Mouse (Mus musculus) midbrain, embryonic 14.5 days (tissue): Measurements from ENCODE around the gene Atp2a3. TPM values are rescaled to one million over a fixed set of nuclear protein-coding genes. Genes with fewer than 3 reads are reported as not detected.

Source experiments
- ATAC-seq: fragments of 200-750 bp; cut with Nextera tagmentation; 2 replicates; pipeline ENCODE4 v1.8.0; 2017; ENCODE audit warnings: moderate number of reproducible peaks, moderate library complexity; ENCODE audit not compliant: low FRiP score, low TSS enrichment
- DNase-seq: peaks from one replicate; pipeline ENCODE4 v3.0.0-alpha.2; 2015
- H3K27ac ChIP-seq: fragments of 300-500 bp; sonication (generic); replicated peaks from 2 replicates; pipeline ENCODE4 v1.5.1; 2014; ENCODE audit warnings: mild to moderate bottlenecking, low read depth, low read length, moderate library complexity
- H3K27me3 ChIP-seq: fragments of 300-500 bp; sonication (generic); 2 replicates; pipeline ENCODE4 v1.6.1; 2014; ENCODE audit warnings: low read length, control low read depth, mixed read lengths; ENCODE audit not compliant: control insufficient read depth, insufficient read depth
- H3K36me3 ChIP-seq: fragments of 300-500 bp; sonication (generic); 2 replicates; pipeline ENCODE4 v1.6.1; 2014; ENCODE audit warnings: low read length, control low read depth; ENCODE audit not compliant: control insufficient read depth, insufficient read depth
- H3K4me1 ChIP-seq: fragments of 300-500 bp; sonication (generic); 2 replicates; pipeline ENCODE4 v1.6.1; 2014; ENCODE audit warnings: mild to moderate bottlenecking, antibody characterized with exemption, low read length, control low read depth; ENCODE audit not compliant: control insufficient read depth, insufficient read depth
- H3K4me2 ChIP-seq: fragments of 300-500 bp; sonication (generic); 2 replicates; pipeline ENCODE4 v1.6.1; 2014; ENCODE audit warnings: mild to moderate bottlenecking, low read length, moderate library complexity
- H3K4me3 ChIP-seq: fragments of 300-500 bp; sonication (generic); replicated peaks from 2 replicates; pipeline ENCODE4 v1.5.1; 2014; ENCODE audit warnings: low read depth, low read length
- H3K9ac ChIP-seq: fragments of 300-500 bp; sonication (generic); replicated peaks from 2 replicates; pipeline ENCODE4 v1.6.1; 2014; ENCODE audit warnings: mild to moderate bottlenecking, low read length, moderate library complexity
- H3K9me3 ChIP-seq: fragments of 300-500 bp; sonication (generic); 2 replicates; pipeline ENCODE4 v1.6.1; 2016; ENCODE audit warnings: low read length, control low read depth, mixed read lengths; ENCODE audit not compliant: control insufficient read depth
- WGBS: fragments of 180-500 bp; shearing (Covaris S2); extraction: QIAGEN DNeasy Blood & Tissue Kit; methylation state at CpG from one replicate; pipeline ENCODE4 v1.1.7; 2014; 5-methylcytosine and 5-hydroxymethylcytosine counted together
- polyA plus RNA-seq: library from polyadenylated mRNA; unstranded; fragments of >200 nt; fragmentation: Nextera tagmentation; extraction: Ambion mirVana; gene quantifications from 2 replicates; pipeline ENCODE4 v1.2.1, GENCODE M21; 2014

The Atp2a3 gene
- 0.55 and 0.91 TPM in 2 replicates for polyA plus RNA-seq

DNA sequence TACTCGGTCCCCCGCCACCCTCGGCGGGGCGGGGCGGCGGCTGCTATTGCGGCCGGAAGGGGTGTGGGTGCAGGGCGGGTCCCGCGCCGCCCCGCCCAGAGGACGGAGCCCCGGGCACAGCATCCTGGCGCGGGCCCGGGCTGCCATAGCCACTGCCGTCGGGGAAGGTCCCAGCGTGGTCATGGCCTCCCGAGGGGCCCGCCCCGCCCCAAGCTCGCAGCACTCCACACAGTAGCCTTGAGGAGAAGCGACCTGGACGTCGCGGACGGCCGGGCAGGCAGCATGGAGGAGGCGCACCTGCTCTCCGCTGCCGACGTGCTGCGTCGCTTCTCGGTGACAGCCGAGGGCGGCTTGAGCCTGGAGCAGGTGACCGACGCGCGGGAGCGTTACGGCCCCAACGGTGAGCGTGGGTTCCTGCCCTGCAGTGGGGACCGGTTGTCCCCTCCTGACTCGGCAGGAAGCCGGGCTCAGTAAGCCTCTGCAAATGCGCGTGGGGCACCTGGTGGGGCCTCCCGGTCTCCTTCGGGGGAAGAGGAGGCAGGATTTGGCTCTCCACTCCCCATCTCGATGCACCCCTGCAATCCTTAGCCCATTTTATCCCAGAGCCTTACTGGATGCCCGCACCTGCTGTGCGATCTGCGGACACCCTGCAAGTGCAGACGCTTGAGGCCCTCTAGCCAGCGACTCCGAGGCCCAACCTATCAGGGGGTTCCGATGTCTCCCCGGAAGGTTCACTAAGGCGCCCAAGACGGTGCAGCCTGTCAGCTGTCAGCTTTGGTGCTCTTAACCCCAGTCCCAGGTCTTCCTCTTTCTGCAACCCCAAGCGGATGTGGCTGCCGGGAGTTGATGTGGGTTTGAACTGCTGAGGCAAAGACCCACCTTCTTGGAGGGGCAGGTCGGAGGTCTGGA lies at the start of gene Atp2a3:
Gene Atp2a3 (plus strand): TSS at position 98 of the 909 bp plus-strand sequence.
- Histone ChIP-seq H3K9ac (peak within 1 kb of the TSS; percentile 20; the same call in 1 of the 2 replicates), H3K27me3 (peaks cover 39% of the 10 kb centered on the region)
- no peak; the same call in 1 of the 2 replicates for ATAC-seq

DNA sequence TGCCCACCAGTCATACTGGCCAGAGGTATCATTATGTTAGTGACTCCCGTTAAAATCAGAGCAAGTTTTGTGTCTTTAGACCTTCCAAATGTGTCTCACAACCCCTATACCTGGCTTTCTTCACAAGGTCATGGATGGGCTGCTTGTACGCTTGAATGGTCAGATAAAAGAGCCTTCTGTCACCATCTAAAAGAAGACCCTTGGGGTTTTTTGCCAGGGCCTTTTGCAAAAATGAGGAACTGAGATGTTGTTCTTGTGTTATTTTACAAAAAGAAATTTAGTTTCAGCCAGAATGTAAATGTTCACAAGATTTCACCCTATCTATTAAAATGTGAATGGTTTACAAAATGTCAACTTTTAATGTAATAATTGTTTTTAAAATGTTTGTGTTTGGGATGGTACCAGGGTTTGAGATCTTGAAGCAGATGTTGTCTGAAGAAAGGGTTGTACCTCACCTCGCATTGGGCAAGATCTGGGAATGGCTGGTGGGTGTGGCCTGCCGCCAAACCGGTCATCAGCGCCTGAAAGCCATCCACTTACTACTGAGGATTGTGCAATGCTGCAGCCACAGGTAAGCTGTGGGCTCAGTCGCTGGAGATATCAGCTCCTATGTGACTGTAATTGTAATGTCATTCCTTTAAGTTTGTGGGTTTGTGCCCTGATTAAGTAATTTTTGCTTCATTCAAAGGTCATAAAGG lies 43.5 kb upstream of the Atp2a3 start:
- DNase-seq (no peak), ATAC-seq (no peak)
- Histone ChIP-seq H3K36me3 (peaks cover 92% of the 10 kb centered on the region), H3K27me3 (no peaks in the 10 kb centered on the region), H3K27ac (no peak overlapping the region), H3K9me3 (no peaks in the 10 kb centered on the region), H3K4me3 (no peak overlapping the region), H3K4me1 (no peaks in the 10 kb centered on the region), H3K9ac (no peak overlapping the region), H3K4me2 (no peak overlapping the region)
- WGBS: 84% methylated on average over 7 of the region's 7 CpGs

More for the DNA sequence above, at the start of gene Atp2a3:
- H3K27ac ChIP-seq: no peak within 1 kb of the TSS
- 5% methylated on average over 70 of the region's 70 CpGs for WGBS
- H3K4me3 ChIP-seq: peak within 1 kb of the TSS; percentile 19
- peak within 1 kb of the TSS; percentile 39 for H3K4me2 ChIP-seq
- no peaks in the 10 kb centered on the region for H3K4me1 ChIP-seq
- H3K9me3 ChIP-seq: no peaks in the 10 kb centered on the region
- H3K36me3 ChIP-seq: no peaks in the 10 kb centered on the region
- DNase-seq: no peak

DNA sequence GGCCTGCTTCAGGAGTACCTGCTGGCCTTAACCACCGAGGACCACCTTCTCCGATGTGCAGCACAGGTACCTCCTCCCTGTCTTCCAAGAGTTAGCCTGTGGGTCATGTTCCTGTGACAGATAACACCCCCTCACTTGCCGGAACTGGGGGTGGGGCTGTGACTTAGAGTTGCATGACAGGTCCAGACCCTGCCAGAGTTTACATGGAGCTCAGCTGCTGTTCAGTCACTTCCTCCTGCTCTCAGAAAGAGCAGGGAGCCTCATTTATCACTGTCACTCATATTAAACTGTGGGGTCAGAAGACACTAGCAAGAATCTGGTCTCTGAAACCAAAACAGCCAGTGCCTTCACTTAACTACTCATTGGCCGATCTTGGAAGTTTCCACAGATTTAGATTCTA lies 37.9 kb upstream of the Atp2a3 start:
- Histone ChIP-seq H3K36me3 (peaks cover 79% of the 10 kb centered on the region), H3K4me3 (no peak overlapping the region), H3K27me3 (no peaks in the 10 kb centered on the region), H3K4me2 (no peak overlapping the region), H3K9me3 (no peaks in the 10 kb centered on the region), H3K27ac (no peak overlapping the region), H3K4me1 (no peaks in the 10 kb centered on the region), H3K9ac (no peak overlapping the region)
- 91% methylated on average over 4 of the region's 4 CpGs for WGBS
- ATAC-seq: no peak
- no peak for DNase-seq

DNA sequence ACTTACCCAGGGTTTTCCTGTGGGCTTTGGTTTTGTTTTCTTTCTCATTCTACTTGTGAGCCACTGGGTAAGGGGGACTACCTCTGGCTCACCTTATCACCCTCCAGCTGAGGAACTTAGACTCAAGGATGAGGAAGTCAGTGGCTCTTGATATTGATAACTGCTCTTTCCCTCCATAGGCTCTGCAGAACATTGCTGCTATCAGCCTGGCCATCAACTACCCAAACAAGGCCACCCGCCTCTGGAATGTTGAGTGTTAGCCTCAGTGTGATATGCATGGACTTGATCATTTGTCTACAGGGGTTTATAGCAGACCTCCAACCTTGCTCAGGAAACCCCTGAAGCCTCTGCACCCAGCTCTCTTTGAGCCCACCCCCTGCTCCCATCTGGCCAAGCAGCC lies 36.5 kb upstream of the Atp2a3 start:
- Histone ChIP-seq H3K4me2 (no peak overlapping the region), H3K9me3 (no peaks in the 10 kb centered on the region), H3K4me3 (no peak overlapping the region), H3K4me1 (no peaks in the 10 kb centered on the region), H3K27ac (no peak overlapping the region), H3K9ac (no peak overlapping the region), H3K36me3 (peaks cover 68% of the 10 kb centered on the region), H3K27me3 (no peaks in the 10 kb centered on the region)
- ATAC-seq (no peak), DNase-seq (no peak)
- WGBS: 97% methylated on average over 1 of the region's 1 CpGs

DNA sequence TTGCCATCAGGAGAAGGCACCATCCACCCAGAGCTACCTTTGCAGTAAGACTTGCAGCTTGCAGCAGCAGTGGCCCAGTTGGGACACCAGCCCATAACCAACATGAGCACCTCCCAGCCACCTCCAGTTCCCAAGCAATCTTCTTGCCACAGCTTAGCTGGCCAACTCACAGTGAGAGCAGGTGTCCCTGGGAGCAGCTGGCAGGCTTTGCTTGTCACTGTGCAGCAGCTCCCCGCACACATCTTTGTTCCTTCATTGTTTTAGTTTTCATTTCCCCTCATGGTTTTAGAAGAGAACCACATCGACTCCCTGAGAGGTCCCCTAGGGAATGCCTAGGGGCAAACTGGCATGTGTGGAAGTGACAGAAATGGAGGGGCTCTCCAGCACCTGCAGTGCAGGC lies 35.9 kb upstream of the Atp2a3 start:
- ATAC-seq (no peak), DNase-seq (peak; percentile 4)
- no peaks in the 10 kb centered on the region for H3K4me1 ChIP-seq
- no peak overlapping the region for H3K27ac ChIP-seq
- no peak overlapping the region for H3K4me3 ChIP-seq
- peaks cover 64% of the 10 kb centered on the region for H3K36me3 ChIP-seq
- 57% methylated on average over 2 of the region's 2 CpGs for WGBS
- H3K27me3 ChIP-seq: no peaks in the 10 kb centered on the region
- no peak overlapping the region for H3K9ac ChIP-seq
- H3K9me3 ChIP-seq: no peaks in the 10 kb centered on the region
- H3K4me2 ChIP-seq: no peak overlapping the region

DNA sequence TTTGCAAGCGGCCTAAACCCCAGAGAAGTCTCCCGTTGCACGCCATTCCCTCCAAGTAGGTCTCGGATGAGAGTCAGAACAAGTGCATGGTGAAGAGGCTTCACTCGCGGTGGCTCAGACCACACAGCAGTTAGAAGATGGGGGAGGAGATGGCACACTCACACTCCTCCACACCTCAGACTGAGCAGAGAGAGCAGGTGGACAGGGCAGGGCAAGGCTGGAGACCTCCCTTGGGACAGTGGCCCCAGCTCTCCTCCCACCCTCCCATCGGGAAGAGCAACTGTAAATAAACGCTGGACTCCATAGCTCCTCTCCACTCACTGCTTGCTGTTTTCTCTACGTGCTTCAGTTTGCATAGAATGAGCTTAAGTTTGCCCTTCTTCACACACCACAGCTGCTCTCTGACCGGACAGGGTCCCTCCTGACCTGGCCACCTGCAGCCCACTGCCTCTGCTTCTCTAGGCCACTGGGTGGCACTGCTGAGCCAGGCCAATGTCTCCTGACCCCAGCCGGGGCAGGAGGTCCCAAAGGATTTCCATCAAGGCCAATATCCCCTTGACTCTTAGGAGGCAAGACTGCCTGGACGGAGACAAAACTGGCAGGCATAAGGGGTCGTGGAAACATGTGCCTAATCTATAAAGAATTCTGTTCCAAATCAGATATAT lies 34.6 kb upstream of the Atp2a3 start:
- Histone ChIP-seq H3K36me3 (peaks cover 53% of the 10 kb centered on the region), H3K9ac (no peak overlapping the region), H3K27ac (no peak overlapping the region), H3K27me3 (no peaks in the 10 kb centered on the region), H3K4me2 (no peak overlapping the region), H3K4me3 (no peak overlapping the region), H3K9me3 (no peaks in the 10 kb centered on the region), H3K4me1 (no peaks in the 10 kb centered on the region)
- WGBS: 53% methylated on average over 13 of the region's 13 CpGs
- no peak; the same call in 1 of the 2 replicates for ATAC-seq
- peak; percentile 76 for DNase-seq

DNA sequence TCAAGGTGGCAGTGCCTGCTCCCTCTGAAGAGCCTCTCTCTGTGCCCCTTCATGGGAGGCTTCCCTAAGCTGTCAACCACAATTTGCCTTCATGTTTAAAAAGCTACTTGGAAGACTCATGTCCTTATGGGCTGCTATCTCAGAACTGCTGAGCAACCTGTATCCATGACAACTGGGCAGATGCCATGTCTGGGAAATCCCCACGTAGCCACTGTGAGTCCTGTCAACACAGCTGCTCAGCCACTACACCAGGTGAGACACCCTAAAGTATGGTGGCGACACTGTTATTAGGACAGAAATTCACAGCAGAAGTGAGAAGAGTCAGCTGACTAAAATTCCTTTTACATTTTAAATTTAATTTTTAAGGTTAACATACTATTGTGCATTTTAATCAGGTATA lies 32.5 kb upstream of the Atp2a3 start:
- 52% methylated on average over 2 of the region's 2 CpGs for WGBS
- no peaks in the 10 kb centered on the region for H3K27me3 ChIP-seq
- peak; percentile 20 for DNase-seq
- H3K4me1 ChIP-seq: no peaks in the 10 kb centered on the region
- H3K36me3 ChIP-seq: peaks cover 34% of the 10 kb centered on the region
- H3K27ac ChIP-seq: no peak overlapping the region
- no peak overlapping the region for H3K9ac ChIP-seq
- H3K4me2 ChIP-seq: no peak overlapping the region
- no peaks in the 10 kb centered on the region for H3K9me3 ChIP-seq
- no peak for ATAC-seq
- no peak overlapping the region for H3K4me3 ChIP-seq

DNA sequence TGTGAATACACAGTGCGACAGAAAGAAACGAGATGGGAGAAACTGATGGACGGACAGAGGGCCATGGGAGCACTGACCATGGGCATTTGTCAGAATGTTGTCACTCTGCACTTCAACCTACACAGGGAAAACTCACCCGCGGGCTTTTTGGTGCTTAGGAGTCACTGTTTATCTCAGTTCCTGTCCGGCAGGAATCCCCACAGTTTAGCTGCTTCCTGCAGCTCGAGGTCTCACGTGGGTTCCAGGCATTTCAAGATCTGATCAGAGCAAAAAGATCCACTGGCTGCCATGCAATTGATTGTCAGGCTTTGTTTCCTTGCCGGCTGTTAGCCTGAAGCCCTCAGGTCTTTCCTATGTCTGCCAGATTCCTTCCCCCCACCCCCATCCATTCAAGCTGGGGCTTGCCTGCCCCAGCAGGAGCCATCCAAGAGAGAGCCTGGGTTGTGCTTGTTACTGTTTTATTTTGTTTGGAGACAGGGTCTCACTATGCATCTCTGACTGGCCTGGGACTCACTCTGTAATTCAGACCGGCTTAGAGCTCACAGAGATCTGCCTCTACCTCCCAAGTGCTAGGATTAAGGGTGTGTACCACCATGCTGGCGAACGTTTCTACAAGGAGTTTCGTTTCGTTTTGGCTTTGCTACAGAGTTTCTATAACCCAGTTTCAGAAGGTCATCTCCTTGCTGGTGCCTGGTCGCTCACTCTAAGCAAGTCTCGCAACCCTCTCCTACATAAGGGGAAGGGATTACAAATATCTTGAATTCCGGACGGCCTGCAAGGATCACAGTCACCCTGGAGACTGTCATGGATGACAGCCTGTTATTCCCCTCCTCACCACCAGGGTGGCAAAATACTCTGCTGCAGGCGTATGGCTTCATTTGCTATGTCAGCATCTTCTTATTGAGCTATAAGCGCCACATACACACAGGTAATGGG lies 20.5 kb upstream of the Atp2a3 start:
- WGBS: 17% methylated on average over 20 of the region's 20 CpGs
- Histone ChIP-seq H3K27ac (no peak overlapping the region), H3K4me2 (peak overlapping the region; percentile 43), H3K9ac (peak overlapping the region; percentile 34), H3K27me3 (no peaks in the 10 kb centered on the region), H3K9me3 (no peaks in the 10 kb centered on the region), H3K4me1 (peaks cover 6% of the 10 kb centered on the region; the same call in 1 of the 2 replicates), H3K4me3 (peak overlapping the region; percentile 26), H3K36me3 (no peaks in the 10 kb centered on the region)
- DNase-seq: peak; percentile 79
- no peak for ATAC-seq
